Mouse (Mus musculus) olfactory bulb, adult 2 months (tissue): ENCODE data around the gene Rad51b.

ENCODE experiments used
- CTCF ChIP-seq: fragments of 200-500 bp; IDR thresholded peaks from 2 replicates; pipeline ENCODE4 v1.5.1; 2012; ENCODE audit warnings: low read depth, mild to moderate bottlenecking, low read length, moderate library complexity; ENCODE audit not compliant: insufficient read depth
- POLR2A ChIP-seq: fragments of 200-500 bp; IDR thresholded peaks from 2 replicates; pipeline ENCODE4 v1.6.1; 2012; ENCODE audit warnings: mild to moderate bottlenecking, low read depth, low read length, moderate library complexity; ENCODE audit not compliant: insufficient read depth

- TF ChIP-seq POLR2A: no peak
- no peak for TF ChIP-seq CTCF
Measured at GRCm38 (mm10) chr12:79752189-79752588, 455.1 kb downstream of the Rad51b start.
